Mouse (Mus musculus) adrenal gland (tissue): ENCODE data around the gene Sympk.

Experiments used
- intact Hi-C: fragments of 180-260 bp; cut with DNase I; formaldehyde crosslinking; loops from one replicate; pipeline ENCODE4 v1.15.1; 2025
- long read RNA-seq, 2 experiments: library from polyadenylated mRNA; unstranded; transcript quantifications; one replicate each; pipeline ENCODE4 v2.0.0; 2020; ENCODE audit warnings: borderline replicate concordance in 1 of 2; ENCODE audit not compliant: insufficient replicate concordance in 1 of 2

The Sympk gene
- long read RNA-seq, experiment 1, partial matches to known transcripts = 1 of 2 reads
- long read RNA-seq, experiment 1, other reads (novel, unspliced or antisense) = 1 of 2 reads
- long read RNA-seq, experiment 2, partial matches to known transcripts = 2 of 2 reads
- long read RNA-seq, experiment 2, other reads (novel, unspliced or antisense) = 0 of 2 reads

GRCm38 (mm10) chr7:19024096-19024506 is at the start of gene Sympk:
Gene Sympk (plus strand): TSS chr7:19024377.
- intact Hi-C loops = no loop called here

DNA sequence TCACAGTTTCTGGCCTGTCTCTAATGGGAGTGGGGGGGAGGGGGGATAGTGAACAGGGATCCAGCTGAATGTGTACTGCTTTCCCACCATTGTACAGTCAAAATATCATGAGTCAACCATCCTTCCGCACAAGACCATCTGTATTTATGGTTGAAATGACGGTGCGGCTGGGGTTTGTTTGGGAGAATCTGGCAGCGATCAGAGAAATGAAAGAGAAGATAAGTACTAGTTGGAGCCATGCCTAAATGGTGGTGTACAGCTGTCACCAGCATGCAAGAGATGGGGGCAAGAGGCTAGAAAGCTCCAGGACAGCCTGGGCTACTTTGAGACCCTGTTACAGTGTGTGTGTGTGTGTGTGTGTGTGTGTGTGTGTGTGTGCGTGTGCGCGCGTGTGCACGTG is 45.8 kb upstream of the Sympk start:
- intact Hi-C loops = no loop called here

GRCm38 (mm10) chr7:18986503-18986902 is 37.7 kb upstream of the Sympk start:
- intact Hi-C loops = no loop called here

GRCm38 (mm10) chr7:18987100-18987499 is 37.1 kb upstream of the Sympk start, which contains the start of gene Nanos2:
Gene Nanos2 (plus strand): TSS chr7:18987400.
- intact Hi-C loops = no loop called here

DNA sequence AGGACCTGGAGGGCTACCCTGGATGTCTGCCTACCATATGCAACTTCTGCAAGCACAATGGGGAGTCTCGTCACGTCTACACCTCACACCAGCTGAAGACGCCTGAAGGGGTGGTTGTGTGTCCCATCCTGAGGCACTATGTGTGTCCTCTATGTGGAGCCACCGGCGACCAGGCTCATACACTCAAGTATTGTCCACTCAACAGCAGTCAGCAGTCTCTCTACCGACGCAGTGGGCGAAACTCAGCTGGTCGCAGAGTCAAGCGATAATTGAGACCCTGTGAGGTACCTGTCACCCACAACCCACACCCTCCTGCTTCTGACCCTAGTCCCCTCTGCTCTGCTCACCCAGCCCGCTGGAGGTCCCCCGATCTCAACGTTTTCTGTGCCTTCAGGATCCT is 36.4 kb upstream of the Sympk start:
- intact Hi-C loops = no loop called here

DNA sequence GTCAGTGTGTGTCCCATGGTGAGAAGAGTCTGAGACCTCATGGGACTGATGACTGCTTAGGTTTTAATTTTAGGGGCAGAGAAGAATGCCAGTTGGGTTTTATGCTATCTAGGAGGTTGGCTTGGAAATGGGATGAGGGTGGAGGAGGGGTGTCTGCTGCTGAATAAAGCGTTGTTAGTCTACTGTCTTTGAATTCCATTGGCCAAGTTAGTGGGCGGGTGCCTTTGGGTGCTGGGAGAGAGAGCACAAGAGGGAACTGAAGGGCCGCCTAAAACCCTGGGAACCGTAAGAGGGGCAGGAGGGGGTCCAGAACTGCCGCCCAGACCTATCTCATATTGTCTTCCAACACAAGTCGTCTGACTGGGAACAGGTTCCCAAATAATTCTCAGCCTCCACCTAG is 35.4 kb upstream of the Sympk start:
- intact Hi-C loops = no loop called here

GRCm38 (mm10) chr7:18989995-18990394 is 34.2 kb upstream of the Sympk start:
- intact Hi-C loops = no loop called here

- intact Hi-C loops = no loop called here
Observed at GRCm38 (mm10) chr7:18990601-18991295, 33.4 kb upstream of the Sympk start, which contains the start of gene Mypop. Gene Mypop (plus strand): TSS chr7:18991245.

DNA sequence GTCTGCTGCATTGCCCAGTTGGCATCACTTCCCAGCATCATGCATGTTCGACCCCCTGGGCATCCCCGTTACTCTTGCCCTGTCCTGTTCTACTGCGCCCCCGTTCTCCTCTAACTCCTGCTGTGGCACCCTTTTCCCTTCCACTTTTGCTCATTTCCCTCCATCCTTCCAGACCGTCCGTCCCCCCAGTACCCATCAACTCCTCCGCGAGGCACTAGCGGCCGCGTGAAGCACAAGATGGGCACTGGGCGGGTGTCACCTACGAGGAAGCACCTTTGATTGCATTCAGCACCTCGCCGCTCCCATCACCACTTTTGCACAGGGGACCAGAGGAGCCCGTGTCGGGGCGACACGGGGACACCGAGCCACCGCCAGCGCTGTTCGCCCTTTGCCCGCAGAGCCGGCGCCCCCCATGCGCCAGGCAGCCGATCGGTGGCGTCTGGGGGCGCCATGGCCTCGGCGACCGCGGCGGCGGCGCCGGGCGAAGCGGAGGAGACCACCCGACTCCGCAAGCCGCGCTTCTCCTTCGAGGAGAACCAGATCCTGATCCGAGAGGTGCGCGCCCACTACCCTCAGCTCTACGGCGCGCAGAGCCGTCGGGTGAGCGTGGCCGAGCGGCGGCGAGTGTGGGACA is 32.4 kb upstream of the Sympk start:
- intact Hi-C loops = no loop called here

- intact Hi-C loops = no loop called here
Observed at GRCm38 (mm10) chr7:18992294-18992675, 31.9 kb upstream of the Sympk start.

DNA sequence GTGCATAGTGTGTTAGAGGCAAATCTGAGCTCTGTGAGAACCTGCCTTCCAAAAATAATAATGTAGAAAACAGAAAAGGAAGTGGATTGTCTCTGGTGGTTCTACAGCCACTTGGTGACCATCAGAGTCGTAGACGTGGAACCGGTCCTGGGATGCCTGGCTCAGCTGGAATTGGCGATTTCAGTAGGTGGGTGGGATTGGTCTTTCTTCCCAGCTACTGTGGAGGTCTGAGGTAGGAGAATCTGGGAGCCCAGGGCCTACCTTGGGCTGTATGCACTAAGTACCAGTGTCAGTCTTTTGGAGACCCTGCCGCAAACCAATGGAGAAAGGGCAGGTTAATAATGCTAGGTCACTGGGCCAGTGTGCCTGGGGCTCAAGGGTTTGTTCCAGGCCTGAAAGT is 31.1 kb upstream of the Sympk start:
- intact Hi-C loops = no loop called here

DNA sequence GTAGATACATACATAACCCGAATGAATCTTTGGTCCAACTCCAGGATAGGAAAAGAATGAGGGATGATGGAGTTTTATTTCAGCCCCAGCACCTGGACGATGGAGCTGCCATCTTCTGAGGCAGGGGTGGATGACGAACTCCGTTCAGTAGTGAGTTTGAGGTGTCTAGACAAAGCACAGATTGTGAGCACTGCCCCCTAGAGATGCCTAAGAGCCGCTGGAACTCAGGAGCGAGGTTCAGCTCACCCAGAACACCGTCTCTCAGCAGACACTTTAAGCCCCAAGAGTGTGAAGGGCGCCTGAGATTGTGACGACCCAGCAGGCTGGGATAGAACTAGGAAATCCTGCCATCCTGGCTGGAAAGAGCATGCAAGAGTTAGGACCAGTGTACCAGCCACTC is 25.3 kb upstream of the Sympk start:
- intact Hi-C loops = no loop called here

- intact Hi-C loops = no loop called here
Observed at GRCm38 (mm10) chr7:19000421-19000820, 23.8 kb upstream of the Sympk start.

GRCm38 (mm10) chr7:19001066-19001806 is 22.9 kb upstream of the Sympk start:
- intact Hi-C loops = no loop called here

DNA sequence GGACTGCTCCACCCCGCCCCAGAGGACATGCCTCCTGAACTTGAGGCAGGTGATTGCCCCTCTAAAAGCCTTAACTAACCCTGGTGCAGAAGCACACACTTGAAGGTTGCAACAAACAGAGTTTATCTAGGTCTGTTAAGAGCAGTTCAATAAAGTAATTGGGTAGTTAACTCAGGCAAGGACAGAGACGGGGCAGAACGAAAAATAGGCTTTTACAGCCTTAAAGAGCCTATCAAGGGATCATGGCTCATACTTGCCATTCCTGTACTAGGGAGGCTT is 22.4 kb upstream of the Sympk start:
- intact Hi-C loops = no loop called here

DNA sequence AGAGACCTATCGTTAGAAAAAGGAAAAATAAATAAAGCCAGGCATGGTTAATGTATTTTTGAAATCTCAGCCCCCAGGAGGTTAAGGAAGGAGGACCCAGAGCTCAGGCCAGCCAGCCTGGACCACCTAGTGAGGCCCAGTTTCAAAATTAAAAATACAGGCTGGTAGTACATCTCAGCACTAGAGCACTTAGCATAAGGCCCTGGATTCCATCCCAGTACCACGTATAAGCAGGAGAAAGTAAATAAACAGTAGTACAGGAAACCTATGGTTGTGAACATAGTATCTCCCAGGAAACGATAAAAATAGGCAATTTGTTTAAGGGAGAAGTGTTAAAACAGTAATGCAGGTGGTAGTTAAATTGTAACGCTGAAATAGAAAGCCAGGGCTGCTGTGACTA is 22.1 kb upstream of the Sympk start:
- intact Hi-C loops = no loop called here

DNA sequence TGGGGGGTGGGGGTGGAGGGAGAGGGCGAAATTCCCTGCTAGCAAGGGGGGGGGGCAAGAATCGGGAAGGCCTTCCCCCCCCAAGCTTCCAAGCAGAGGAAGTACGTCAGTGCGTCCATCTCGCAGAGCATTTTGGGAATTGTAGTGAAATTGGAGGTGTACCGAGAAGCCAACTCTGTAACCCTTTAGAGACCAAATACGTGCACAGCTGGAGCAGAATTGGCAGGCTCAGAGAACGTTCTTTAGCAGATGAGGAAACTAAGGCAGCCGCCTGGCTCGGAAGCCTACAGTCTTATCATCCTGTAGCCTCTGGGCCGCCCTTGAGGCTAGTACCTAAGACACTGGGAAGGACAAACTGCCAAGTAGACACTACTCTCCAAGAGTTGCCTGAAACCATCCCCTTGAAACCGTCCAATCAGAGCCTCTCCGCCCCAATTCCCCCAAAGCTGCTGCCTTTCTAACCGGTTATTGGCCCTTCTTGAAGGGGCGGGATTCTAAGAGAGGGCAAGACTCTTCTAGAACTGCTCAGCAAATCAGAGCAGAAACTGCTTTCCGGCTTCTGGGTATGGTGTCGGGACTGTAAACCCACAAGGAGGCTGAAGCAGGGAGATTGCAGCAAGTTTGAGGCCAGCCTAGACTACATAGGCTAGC is 21.2 kb upstream of the Sympk start:
- intact Hi-C loops = no loop called here

DNA sequence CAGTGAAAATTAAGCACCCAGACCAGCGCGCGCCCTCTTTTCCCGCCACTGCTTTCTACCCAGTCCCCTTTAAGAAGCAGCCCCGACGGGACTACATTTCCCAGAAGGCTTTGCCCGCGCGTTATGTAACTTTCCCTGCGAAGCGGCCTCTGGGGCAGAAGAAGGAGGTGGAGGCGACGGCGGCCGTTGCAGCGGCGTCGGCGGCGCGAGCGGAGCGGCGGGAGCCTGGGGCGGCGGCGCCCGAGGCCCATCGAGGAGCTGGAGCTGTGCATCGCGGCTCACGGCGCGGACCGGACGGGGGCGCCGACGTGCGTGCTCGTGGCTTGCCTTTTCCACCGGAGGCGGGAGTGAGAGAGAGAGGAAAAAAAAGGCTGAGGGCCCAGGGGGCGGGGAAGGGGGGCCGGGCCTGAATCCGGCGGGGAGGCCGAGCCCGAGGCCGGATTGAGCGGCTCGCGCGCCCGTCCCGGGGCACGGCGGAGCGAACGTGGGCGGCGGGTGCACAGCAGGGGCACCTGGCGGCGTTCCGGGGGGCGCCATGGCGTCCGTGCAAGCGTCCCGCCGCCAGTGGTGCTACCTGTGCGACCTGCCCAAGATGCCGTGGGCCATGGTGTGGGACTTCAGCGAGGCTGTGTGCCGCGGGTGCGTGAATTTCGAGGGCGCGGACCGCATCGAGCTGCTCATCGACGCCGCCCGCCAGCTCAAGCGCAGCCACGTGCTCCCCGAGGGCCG is 20.1 kb upstream of the Sympk start, which contains the start of gene Irf2bp1:
Gene Irf2bp1 (plus strand): TSS at position 143 of the 729 bp plus-strand sequence.
- intact Hi-C loops = no loop called here

DNA sequence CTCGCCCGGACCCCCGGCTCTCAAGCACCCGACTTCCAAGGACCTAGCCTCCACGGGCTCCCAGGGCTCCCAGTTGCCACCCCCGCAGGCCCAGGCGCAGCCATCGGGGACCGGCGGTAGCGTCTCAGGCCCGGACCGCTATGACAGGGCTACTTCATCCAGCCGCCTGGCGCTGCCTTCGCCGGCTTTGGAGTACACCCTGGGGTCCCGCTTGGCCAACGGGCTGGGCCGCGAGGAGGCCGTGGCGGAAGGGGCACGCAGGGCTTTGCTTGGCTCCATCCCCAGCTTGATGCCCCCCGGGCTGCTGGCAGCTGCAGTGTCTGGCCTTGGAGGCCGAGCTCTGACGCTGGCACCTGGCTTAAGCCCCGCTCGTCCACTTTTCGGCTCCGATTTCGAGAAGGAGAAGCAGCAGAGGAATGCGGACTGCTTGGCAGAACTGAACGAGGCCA is 19.5 kb upstream of the Sympk start:
- intact Hi-C loops = loop anchor here (5.0 kb wide), 1 partner anchor 107 kb away; no protein-coding TSS in a partner anchor

DNA sequence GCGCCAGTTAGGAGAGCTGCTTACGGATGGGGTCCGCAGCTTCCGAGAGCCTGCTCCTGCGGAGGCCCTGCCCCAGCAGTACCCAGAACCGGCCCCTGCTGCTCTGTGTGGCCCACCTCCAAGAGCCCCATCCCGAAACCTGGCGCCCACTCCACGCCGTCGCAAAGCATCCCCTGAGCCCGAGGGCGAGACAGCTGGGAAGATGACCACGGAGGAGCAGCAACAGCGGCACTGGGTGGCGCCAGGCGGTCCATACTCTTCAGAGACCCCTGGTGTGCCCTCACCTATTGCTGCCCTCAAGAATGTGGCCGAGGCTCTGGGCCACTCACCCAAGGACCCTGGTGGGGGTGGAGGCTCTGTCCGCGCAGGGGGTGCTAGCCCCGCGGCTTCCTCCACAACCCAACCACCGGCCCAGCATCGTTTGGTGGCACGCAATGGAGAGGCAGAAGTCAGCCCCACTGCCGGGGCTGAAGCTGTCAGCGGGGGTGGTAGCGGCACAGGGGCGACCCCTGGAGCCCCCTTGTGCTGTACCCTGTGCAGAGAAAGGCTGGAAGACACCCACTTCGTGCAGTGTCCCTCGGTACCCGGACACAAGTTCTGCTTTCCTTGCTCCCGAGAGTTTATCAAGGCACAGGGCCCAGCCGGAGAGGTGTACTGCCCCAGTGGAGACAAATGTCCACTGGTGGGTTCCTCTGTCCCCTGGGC is 18.6 kb upstream of the Sympk start:
- intact Hi-C loops = loop anchor here (5.0 kb wide), 1 partner anchor 108 kb away; no protein-coding TSS in a partner anchor
